Mouse (Mus musculus) G1E (cell line): Measurements from ENCODE around the gene Fam189b. TPM values are rescaled to one million over a fixed set of nuclear protein-coding genes. Genes with fewer than 3 reads are reported as not detected.

ENCODE experiments used
- ATAC-seq: 2 replicates; pipeline ENCODE4 v1.8.0; 2016; ENCODE audit warnings: mild to moderate bottlenecking; ENCODE audit not compliant: insufficient number of reproducible peaks, poor library complexity, low FRiP score, severe bottlenecking; ENCODE audit errors: extremely low read depth
- DNase-seq: peaks from one replicate; pipeline ENCODE4 v3.0.0; 2012; ENCODE audit warnings: low spot score
- H3K27me3 ChIP-seq: 2 replicates; pipeline ENCODE4 v1.6.1; 2012; ENCODE audit warnings: mild to moderate bottlenecking, low read length, inconsistent platforms; ENCODE audit not compliant: insufficient read depth
- H3K36me3 ChIP-seq: replicated peaks from 2 replicates; pipeline ENCODE3; 2012; ENCODE audit warnings: mild to moderate bottlenecking, inconsistent platforms
- H3K4me1 ChIP-seq: 2 replicates; pipeline ENCODE4 v1.6.1; 2012; ENCODE audit warnings: low read depth, low read length, inconsistent platforms, mixed read lengths; ENCODE audit not compliant: insufficient read depth
- H3K4me3 ChIP-seq: 2 replicates; pipeline ENCODE4 v1.5.1; 2012; ENCODE audit warnings: low read depth, mild to moderate bottlenecking, inconsistent platforms, low read length, moderate library complexity, mixed read lengths
- H3K9me3 ChIP-seq: replicated peaks from 2 replicates; pipeline ENCODE4 v1.6.1; 2012; ENCODE audit warnings: inconsistent platforms
- CTCF ChIP-seq: IDR thresholded peaks from 2 replicates; pipeline ENCODE4 v1.5.1; 2012; ENCODE audit warnings: low read depth, low read length, inconsistent platforms, mixed read lengths
- GATA1 ChIP-seq: IDR thresholded peaks from 2 replicates; pipeline ENCODE4 v1.6.1; 2012; ENCODE audit warnings: borderline replicate concordance, low read length, inconsistent platforms, mixed read lengths
- GATA2 ChIP-seq: IDR thresholded peaks from 2 replicates; pipeline ENCODE4 v1.6.1; 2012; ENCODE audit warnings: low read depth, low read length, inconsistent platforms, borderline replicate concordance
- POLR2AphosphoS5 ChIP-seq: IDR thresholded peaks from 2 replicates; pipeline ENCODE4 v1.6.1; 2012; ENCODE audit warnings: low read depth, low read length, inconsistent platforms; ENCODE audit not compliant: insufficient replicate concordance
- TAL1 ChIP-seq: conservative IDR thresholded peaks from 2 replicates; pipeline ENCODE4 v1.6.1; 2012; ENCODE audit warnings: low read depth, low read length, inconsistent platforms, mixed read lengths
- polyA plus RNA-seq: library from polyadenylated mRNA; stranded (reverse); fragments of >175 nt; gene quantifications from 2 replicates; pipeline ENCODE4 v1.2.3, GENCODE M21; 2012
- total RNA-seq, 2 experiments: library from RNA; stranded (forward) in 1 of 2; stranded (reverse) in 1 of 2; fragments of 200-1000 nt in 1 of 2; fragments of >200 nt in 1 of 2; fragmentation: Nextera tagmentation in 1 of 2; gene quantifications; 2 replicates each; pipeline ENCODE4 v1.2.3; 2014 to 2017

The Fam189b gene
- total and polyA plus RNA-seq, 3 experiments, result 1.1 to 11.9 (median 3.5) TPM

- peak; percentile 89 for DNase-seq
- no peaks in the 10 kb centered on the region; the same call in 1 of the 2 replicates for H3K27me3 ChIP-seq
- H3K36me3 ChIP-seq, result no peaks in the 10 kb centered on the region
- ATAC-seq, result peak; percentile 95
- peak overlapping the region; percentile 70 for H3K4me3 ChIP-seq
- H3K9me3 ChIP-seq, result no peaks in the 10 kb centered on the region
- TF ChIP-seq GATA2 (no peak), TAL1 (no peak), CTCF (no peak), GATA1 (no peak), POLR2AphosphoS5 (no peak)
- H3K4me1 ChIP-seq, result peaks cover 26% of the 10 kb centered on the region
Observed at GRCm38 (mm10) chr3:89195979-89196877, 13.3 kb downstream of the Fam189b start.

- Histone ChIP-seq H3K27me3 (no peaks in the 10 kb centered on the region; the same call in 1 of the 2 replicates), H3K9me3 (no peaks in the 10 kb centered on the region), H3K4me1 (peaks cover 39% of the 10 kb centered on the region), H3K4me3 (no peak overlapping the region), H3K36me3 (peaks cover 12% of the 10 kb centered on the region)
- no peak for DNase-seq
- no peak for ATAC-seq
- TF ChIP-seq GATA1, result no peak
Observed at GRCm38 (mm10) chr3:89199839-89200238, 16.9 kb downstream of the Fam189b start.

- peak; percentile 75 for DNase-seq
- no peaks in the 10 kb centered on the region; the same call in 1 of the 2 replicates for H3K27me3 ChIP-seq
- peak; percentile 66 for ATAC-seq
Observed at GRCm38 (mm10) chr3:89202253-89203141, 19.6 kb downstream of the Fam189b start, which contains the start of gene Gba. TSS of gene Gba (plus strand) at chr3:89202928.

GRCm38 (mm10) chr3:89203142-89203514, 20.2 kb downstream of the Fam189b start:
- peaks cover 37% of the 10 kb centered on the region for H3K4me1 ChIP-seq
- ATAC-seq, result no peak
- no peaks in the 10 kb centered on the region for H3K9me3 ChIP-seq
- H3K36me3 ChIP-seq, result peaks cover 44% of the 10 kb centered on the region
- DNase-seq, result no peak
- no peak for TF ChIP-seq POLR2AphosphoS5
- no peak for TF ChIP-seq GATA2
- no peak for TF ChIP-seq GATA1
- no peak for TF ChIP-seq CTCF
- TF ChIP-seq TAL1, result no peak
- peak overlapping the region; percentile 73 for H3K4me3 ChIP-seq
- no peaks in the 10 kb centered on the region; the same call in 1 of the 2 replicates for H3K27me3 ChIP-seq

More at GRCm38 (mm10) chr3:89202253-89203141, 19.6 kb downstream of the Fam189b start, which contains the start of gene Gba:
- H3K9me3 ChIP-seq, result no peaks in the 10 kb centered on the region
- H3K4me1 ChIP-seq, result peaks cover 35% of the 10 kb centered on the region
- TF ChIP-seq GATA1 (no peak), GATA2 (no peak), TAL1 (no peak), POLR2AphosphoS5 (no peak), CTCF (no peak)
- H3K4me3 ChIP-seq, result peak within 1 kb of the TSS; percentile 73
- H3K36me3 ChIP-seq, result peaks cover 38% of the 10 kb centered on the region

- Histone ChIP-seq H3K27me3 (no peaks in the 10 kb centered on the region), H3K4me1 (peaks cover 45% of the 10 kb centered on the region), H3K36me3 (peaks cover 74% of the 10 kb centered on the region), H3K9me3 (no peaks in the 10 kb centered on the region), H3K4me3 (no peak overlapping the region)
- TF ChIP-seq GATA1 (no peak), CTCF (no peak), GATA2 (no peak), TAL1 (no peak), POLR2AphosphoS5 (no peak)
- DNase-seq, result no peak
- no peak for ATAC-seq
Observed at GRCm38 (mm10) chr3:89206079-89206478, 23.1 kb downstream of the Fam189b start.

GRCm38 (mm10) chr3:89206695-89207094, 23.8 kb downstream of the Fam189b start:
- TF ChIP-seq GATA2, result no peak
- TF ChIP-seq CTCF, result no peak
- no peak for TF ChIP-seq GATA1
- no peak for TF ChIP-seq POLR2AphosphoS5
- no peak for TF ChIP-seq TAL1
- DNase-seq (no peak), ATAC-seq (no peak)
- H3K9me3 ChIP-seq, result no peaks in the 10 kb centered on the region
- H3K27me3 ChIP-seq, result no peaks in the 10 kb centered on the region
- peaks cover 80% of the 10 kb centered on the region for H3K36me3 ChIP-seq
- no peak overlapping the region for H3K4me3 ChIP-seq
- peaks cover 50% of the 10 kb centered on the region for H3K4me1 ChIP-seq
